Mouse (Mus musculus): ENCODE measurements around the gene Agap3.

The Agap3 gene

GRCm38 (mm10) chr5:24424861-24425411, 27.0 kb upstream of the Agap3 start:
- DNase-seq (ENCODE audit: low read depth, low spot score), result peak; percentile 91
- H3K27me3 ChIP-seq (ENCODE audit: control insufficient read depth, insufficient read depth, low read length, poor library complexity, severe bottlenecking), result no peaks in the 10 kb centered on the region
- 0 out of 2 replicates have a peak, but pooled peaks cover 4% of the 10 kb centered on the region for H3K36me3 ChIP-seq (ENCODE audit: control insufficient read depth, insufficient read depth, low read length, poor library complexity, severe bottlenecking)

GRCm38 (mm10) chr5:24425421-24426036, 26.4 kb upstream of the Agap3 start:
- DNase-seq (ENCODE audit: low read depth, low spot score), result peak; percentile 66
- H3K36me3 ChIP-seq (ENCODE audit: control insufficient read depth, insufficient read depth, low read length, poor library complexity, severe bottlenecking), result 0 out of 2 replicates have a peak, but pooled peaks cover 4% of the 10 kb centered on the region
- H3K27me3 ChIP-seq (ENCODE audit: control insufficient read depth, insufficient read depth, low read length, poor library complexity, severe bottlenecking), result no peaks in the 10 kb centered on the region

- DNase-seq (ENCODE audit: low read depth, low spot score), result peak; percentile 17
- Histone ChIP-seq H3K36me3 (ENCODE audit: control insufficient read depth, insufficient read depth, low read length, poor library complexity, severe bottlenecking) (peaks cover 7% of the 10 kb centered on the region; the same call in 1 of the 2 replicates), H3K27me3 (ENCODE audit: control insufficient read depth, insufficient read depth, low read length, poor library complexity, severe bottlenecking) (no peaks in the 10 kb centered on the region)
These were observed 25.9 kb upstream of the Agap3 start for GRCm38 (mm10) chr5:24426037-24426432.

GRCm38 (mm10) chr5:24426556-24427284, 25.3 kb upstream of the Agap3 start:
- Histone ChIP-seq H3K36me3 (ENCODE audit: control insufficient read depth, insufficient read depth, low read length, poor library complexity, severe bottlenecking) (peaks cover 8% of the 10 kb centered on the region; the same call in 1 of the 2 replicates), H3K27me3 (ENCODE audit: control insufficient read depth, insufficient read depth, low read length, poor library complexity, severe bottlenecking) (no peaks in the 10 kb centered on the region)
- no peak for DNase-seq (ENCODE audit: low read depth, low spot score)

- DNase-seq (ENCODE audit: low read depth, low spot score), result no peak
- Histone ChIP-seq H3K27me3 (ENCODE audit: control insufficient read depth, insufficient read depth, low read length, poor library complexity, severe bottlenecking) (no peaks in the 10 kb centered on the region), H3K36me3 (ENCODE audit: control insufficient read depth, insufficient read depth, low read length, poor library complexity, severe bottlenecking) (peaks cover 8% of the 10 kb centered on the region; the same call in 1 of the 2 replicates)
These were observed 24.7 kb upstream of the Agap3 start for GRCm38 (mm10) chr5:24427285-24427633.

GRCm38 (mm10) chr5:24427981-24428402, 24.0 kb upstream of the Agap3 start:
- no peaks in the 10 kb centered on the region for H3K27me3 ChIP-seq (ENCODE audit: control insufficient read depth, insufficient read depth, low read length, poor library complexity, severe bottlenecking)
- DNase-seq (ENCODE audit: low read depth, low spot score), result no peak
- H3K36me3 ChIP-seq (ENCODE audit: control insufficient read depth, insufficient read depth, low read length, poor library complexity, severe bottlenecking), result peaks cover 9% of the 10 kb centered on the region

- Histone ChIP-seq H3K36me3 (ENCODE audit: control insufficient read depth, insufficient read depth, low read length, poor library complexity, severe bottlenecking) (peaks cover 11% of the 10 kb centered on the region), H3K27me3 (ENCODE audit: control insufficient read depth, insufficient read depth, low read length, poor library complexity, severe bottlenecking) (no peaks in the 10 kb centered on the region)
- DNase-seq (ENCODE audit: low read depth, low spot score), result no peak
These were observed 23.4 kb upstream of the Agap3 start for GRCm38 (mm10) chr5:24428596-24428995.

- H3K36me3 ChIP-seq (ENCODE audit: control insufficient read depth, insufficient read depth, low read length, poor library complexity, severe bottlenecking), result peaks cover 17% of the 10 kb centered on the region
- H3K27me3 ChIP-seq (ENCODE audit: control insufficient read depth, insufficient read depth, low read length, poor library complexity, severe bottlenecking), result no peaks in the 10 kb centered on the region
These were observed 18.0 kb upstream of the Agap3 start for GRCm38 (mm10) chr5:24433993-24434392.

GRCm38 (mm10) chr5:24441187-24441586, 10.8 kb upstream of the Agap3 start:
- DNase-seq (ENCODE audit: low read depth, low spot score), result no peak
- Histone ChIP-seq H3K36me3 (ENCODE audit: control insufficient read depth, insufficient read depth, low read length, poor library complexity, severe bottlenecking) (no peaks in the 10 kb centered on the region; the same call in none of the 2 replicates), H3K27me3 (ENCODE audit: control insufficient read depth, insufficient read depth, low read length, poor library complexity, severe bottlenecking) (no peaks in the 10 kb centered on the region)

More at GRCm38 (mm10) chr5:24433993-24434392, 18.0 kb upstream of the Agap3 start:
- no peak for DNase-seq (ENCODE audit: low read depth, low spot score)

GRCm38 (mm10) chr5:24442029-24442428, 9.9 kb upstream of the Agap3 start:
- no peak for DNase-seq (ENCODE audit: low read depth, low spot score)
- Histone ChIP-seq H3K27me3 (ENCODE audit: control insufficient read depth, insufficient read depth, low read length, poor library complexity, severe bottlenecking) (no peaks in the 10 kb centered on the region), H3K36me3 (ENCODE audit: control insufficient read depth, insufficient read depth, low read length, poor library complexity, severe bottlenecking) (no peaks in the 10 kb centered on the region; the same call in none of the 2 replicates)

GRCm38 (mm10) chr5:24443204-24443603, 8.8 kb upstream of the Agap3 start:
- no peaks in the 10 kb centered on the region; the same call in 1 of the 2 replicates for H3K36me3 ChIP-seq (ENCODE audit: control insufficient read depth, insufficient read depth, low read length, poor library complexity, severe bottlenecking)
- no peak for DNase-seq (ENCODE audit: low read depth, low spot score)
- H3K27me3 ChIP-seq (ENCODE audit: control insufficient read depth, insufficient read depth, low read length, poor library complexity, severe bottlenecking), result no peaks in the 10 kb centered on the region

GRCm38 (mm10) chr5:24443927-24444326, 8.1 kb upstream of the Agap3 start:
- Histone ChIP-seq H3K36me3 (ENCODE audit: control insufficient read depth, insufficient read depth, low read length, poor library complexity, severe bottlenecking) (no peaks in the 10 kb centered on the region; the same call in 1 of the 2 replicates), H3K27me3 (ENCODE audit: control insufficient read depth, insufficient read depth, low read length, poor library complexity, severe bottlenecking) (no peaks in the 10 kb centered on the region)
- DNase-seq (ENCODE audit: low read depth, low spot score), result no peak

GRCm38 (mm10) chr5:24444746-24445427, 7.1 kb upstream of the Agap3 start, which contains the start of gene Fastk:
Fastk (minus strand) TSS chr5:24445287.
- Histone ChIP-seq H3K27me3 (ENCODE audit: control insufficient read depth, insufficient read depth, low read length, poor library complexity, severe bottlenecking) (no peaks in the 10 kb centered on the region), H3K36me3 (ENCODE audit: control insufficient read depth, insufficient read depth, low read length, poor library complexity, severe bottlenecking) (no peaks in the 10 kb centered on the region; the same call in 1 of the 2 replicates)
- DNase-seq (ENCODE audit: low read depth, low spot score), result peak; percentile 93

GRCm38 (mm10) chr5:24445428-24446080, 6.4 kb upstream of the Agap3 start:
- Histone ChIP-seq H3K27me3 (ENCODE audit: control insufficient read depth, insufficient read depth, low read length, poor library complexity, severe bottlenecking) (no peaks in the 10 kb centered on the region), H3K36me3 (ENCODE audit: control insufficient read depth, insufficient read depth, low read length, poor library complexity, severe bottlenecking) (no peaks in the 10 kb centered on the region; the same call in 1 of the 2 replicates)
- no peak for DNase-seq (ENCODE audit: low read depth, low spot score)
